Mouse (Mus musculus) ES-E14 (cell line): ENCODE data around the gene Fsip2. TPM values are rescaled to one million over a fixed set of nuclear protein-coding genes. Genes with fewer than 3 reads are reported as not detected.

Source experiments
- DNase-seq: peaks from one replicate; pipeline ENCODE4 v3.0.0-alpha.2; 2013; ENCODE audit warnings: low read depth, low spot score
- H3K27ac ChIP-seq: 2 replicates; pipeline ENCODE4 v1.5.1; 2012; ENCODE audit warnings: low read depth, mild to moderate bottlenecking, low read length, moderate library complexity, mixed read lengths; ENCODE audit not compliant: poor library complexity, insufficient read depth, severe bottlenecking
- H3K36me3 ChIP-seq: 2 replicates; pipeline ENCODE4 v1.6.1; 2012; ENCODE audit warnings: mild to moderate bottlenecking, low read length, moderate library complexity, mixed read lengths; ENCODE audit not compliant: control insufficient read depth, poor library complexity, insufficient read depth, severe bottlenecking
- H3K4me1 ChIP-seq, 2 experiments: fragments of 150-350 bp in 1 of 2; sonication (generic) in 1 of 2; 2 replicates each; pipeline ENCODE4 v1.6.1; 2012; ENCODE audit warnings: low read length in 2 of 2, mild to moderate bottlenecking in 1 of 2, mixed read lengths in 1 of 2; ENCODE audit not compliant: control insufficient read depth in 2 of 2, insufficient read depth in 2 of 2, poor library complexity in 1 of 2
- H3K4me3 ChIP-seq, 2 experiments: fragments of 150-350 bp in 1 of 2; sonication (generic) in 1 of 2; 2 replicates each; pipeline ENCODE4 v1.5.1; 2012; ENCODE audit warnings: low read length in 2 of 2, low read depth in 1 of 2, mild to moderate bottlenecking in 1 of 2, mixed read lengths in 1 of 2; ENCODE audit not compliant: insufficient read depth in 1 of 2, poor library complexity in 1 of 2, severe bottlenecking in 1 of 2
- H3K9ac ChIP-seq: 2 replicates; pipeline ENCODE4 v1.6.1; 2012; ENCODE audit warnings: low read depth, mild to moderate bottlenecking, low read length, mixed read lengths; ENCODE audit not compliant: poor library complexity, insufficient read depth, severe bottlenecking
- H3K9me3 ChIP-seq: fragments of 150-350 bp; sonication (generic); 2 replicates; pipeline ENCODE4 v1.6.1; 2012; ENCODE audit warnings: low read depth, mild to moderate bottlenecking, low read length; ENCODE audit not compliant: control insufficient read depth, insufficient read depth
- CHD2 ChIP-seq: IDR thresholded peaks from 2 replicates; pipeline ENCODE4 v1.6.1; 2014; ENCODE audit warnings: mild to moderate bottlenecking, low read depth, low read length, inconsistent platforms
- HCFC1 ChIP-seq: IDR thresholded peaks from 2 replicates; pipeline ENCODE4 v1.6.1; 2012; ENCODE audit warnings: low read length, inconsistent platforms, borderline replicate concordance; ENCODE audit not compliant: insufficient read depth
- MAFK ChIP-seq: IDR thresholded peaks from 2 replicates; pipeline ENCODE4 v1.6.1; 2014; ENCODE audit warnings: mild to moderate bottlenecking, low read depth, low read length, inconsistent platforms; ENCODE audit not compliant: insufficient read depth
- ZC3H11A ChIP-seq: IDR thresholded peaks from 2 replicates; pipeline ENCODE4 v1.6.1; 2012; ENCODE audit warnings: low read depth, mild to moderate bottlenecking, inconsistent platforms, low read length, borderline replicate concordance
- ZNF384 ChIP-seq: IDR thresholded peaks from 2 replicates; pipeline ENCODE4 v1.6.1; 2012; ENCODE audit warnings: low read depth, low read length, inconsistent platforms
- in situ Hi-C, 2 experiments: fragments of 600-800 bp; cut with MboI; formaldehyde crosslinking; loops; one replicate each; pipeline ENCODE4 v1.15.1; 2025; ENCODE audit warnings: low sequenced_read_pairs in 2 of 2, inconsistent platforms in 1 of 2; ENCODE audit not compliant: unreplicated experiment in 2 of 2
- total RNA-seq: library from RNA; depleted of rRNA; stranded (reverse); fragments of 300-350 nt; gene quantifications from 2 replicates; pipeline ENCODE4 v1.2.3, GENCODE M21; 2012; rRNA removed

Fsip2 gene
- total RNA-seq = not detected in 2 replicates

DNA sequence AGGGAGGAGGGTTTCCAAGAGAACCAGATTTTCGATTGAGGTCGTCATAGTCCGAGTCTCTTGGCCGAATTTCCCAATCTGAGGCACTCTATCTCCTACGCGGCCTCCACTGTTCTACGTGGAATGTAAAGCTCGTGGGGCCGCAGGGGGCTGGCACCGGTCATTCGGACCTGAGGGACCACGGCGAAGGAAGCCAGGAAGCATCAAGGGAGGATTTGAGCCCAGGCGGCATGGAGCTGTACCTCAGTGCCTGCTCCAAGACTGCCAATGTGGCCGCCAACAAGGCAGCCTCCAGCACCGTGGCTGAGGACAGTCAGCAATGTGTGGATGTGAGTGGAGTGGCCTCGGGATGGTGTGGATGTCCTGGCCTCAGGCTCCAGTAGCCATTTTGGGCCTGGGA, at the start of gene Fsip2:
Fsip2 (plus strand) TSS at position 163 of the 400 bp plus-strand sequence.
- no peaks in the 10 kb centered on the region for H3K36me3 ChIP-seq
- DNase-seq = no peak
- in situ Hi-C loops = no loop called here
- no peaks in the 10 kb centered on the region for H3K4me1 ChIP-seq
- H3K4me3 ChIP-seq = peak within 1 kb of the TSS in 1 of 2 experiments; percentile 26; a peak in 1 of 4 replicates
- no peak within 1 kb of the TSS for H3K9ac ChIP-seq
- no peak within 1 kb of the TSS for H3K27ac ChIP-seq
- no peak for TF ChIP-seq MAFK
- TF ChIP-seq ZNF384 = no peak
- no peak for TF ChIP-seq HCFC1
- no peak for TF ChIP-seq CHD2
- no peak for TF ChIP-seq ZC3H11A
- no peaks in the 10 kb centered on the region for H3K9me3 ChIP-seq

DNA sequence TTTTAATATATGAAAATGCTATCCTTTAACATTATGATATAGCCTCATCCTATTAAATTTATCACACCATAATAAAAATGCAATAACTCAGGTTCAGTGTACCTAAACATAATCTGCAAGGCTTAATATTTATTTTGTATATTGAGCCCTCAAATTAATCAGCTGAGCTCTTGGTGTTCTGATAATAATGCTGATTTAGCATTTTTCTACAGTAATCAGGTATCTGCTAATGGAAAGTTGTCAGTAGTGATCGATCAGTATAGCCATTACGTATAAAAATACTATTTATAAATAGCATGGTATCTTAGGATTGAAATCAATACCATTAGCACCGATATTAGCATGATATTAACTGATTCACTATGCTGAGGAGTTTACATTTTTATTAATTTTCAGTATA, 20.0 kb downstream of the Fsip2 start:
- no peak for TF ChIP-seq CHD2
- peak; percentile 86 for TF ChIP-seq MAFK
- no peak for TF ChIP-seq HCFC1
- no peak for TF ChIP-seq ZC3H11A
- no peak for TF ChIP-seq ZNF384
- Histone ChIP-seq H3K4me3 (no peak overlapping the region), H3K27ac (no peak overlapping the region), H3K4me1 (no peaks in the 10 kb centered on the region), H3K9ac (no peak overlapping the region), H3K36me3 (no peaks in the 10 kb centered on the region), H3K9me3 (no peaks in the 10 kb centered on the region)
- in situ Hi-C loops = no loop called here
- DNase-seq = no peak

DNA sequence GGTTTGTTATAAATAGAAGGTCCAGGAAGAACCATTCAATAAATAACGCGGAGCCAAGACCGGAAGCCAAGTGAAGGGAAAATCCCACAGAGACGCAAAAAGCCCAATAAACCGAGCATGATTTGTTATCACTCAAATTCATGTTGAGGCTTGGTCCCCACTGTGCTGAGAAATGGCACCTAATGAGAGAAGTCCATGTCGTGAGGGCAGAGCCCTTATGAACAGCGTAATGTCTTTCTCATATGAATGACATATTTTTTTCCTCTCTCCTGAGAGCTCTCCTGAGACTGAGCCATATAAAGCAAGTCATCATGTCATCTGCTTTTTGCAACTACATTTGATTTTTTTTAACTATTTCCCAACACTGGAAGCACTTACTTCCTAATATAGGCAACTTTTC, 82.4 kb downstream of the Fsip2 start:
- H3K36me3 ChIP-seq = no peaks in the 10 kb centered on the region
- no peak overlapping the region for H3K27ac ChIP-seq
- H3K4me1 ChIP-seq = no peaks in the 10 kb centered on the region
- no peak overlapping the region for H3K4me3 ChIP-seq
- no peaks in the 10 kb centered on the region for H3K9me3 ChIP-seq
- H3K9ac ChIP-seq = no peak overlapping the region
- DNase-seq = no peak
- no peak for TF ChIP-seq MAFK
- TF ChIP-seq ZC3H11A = no peak
- in situ Hi-C loops = no loop called here

DNA sequence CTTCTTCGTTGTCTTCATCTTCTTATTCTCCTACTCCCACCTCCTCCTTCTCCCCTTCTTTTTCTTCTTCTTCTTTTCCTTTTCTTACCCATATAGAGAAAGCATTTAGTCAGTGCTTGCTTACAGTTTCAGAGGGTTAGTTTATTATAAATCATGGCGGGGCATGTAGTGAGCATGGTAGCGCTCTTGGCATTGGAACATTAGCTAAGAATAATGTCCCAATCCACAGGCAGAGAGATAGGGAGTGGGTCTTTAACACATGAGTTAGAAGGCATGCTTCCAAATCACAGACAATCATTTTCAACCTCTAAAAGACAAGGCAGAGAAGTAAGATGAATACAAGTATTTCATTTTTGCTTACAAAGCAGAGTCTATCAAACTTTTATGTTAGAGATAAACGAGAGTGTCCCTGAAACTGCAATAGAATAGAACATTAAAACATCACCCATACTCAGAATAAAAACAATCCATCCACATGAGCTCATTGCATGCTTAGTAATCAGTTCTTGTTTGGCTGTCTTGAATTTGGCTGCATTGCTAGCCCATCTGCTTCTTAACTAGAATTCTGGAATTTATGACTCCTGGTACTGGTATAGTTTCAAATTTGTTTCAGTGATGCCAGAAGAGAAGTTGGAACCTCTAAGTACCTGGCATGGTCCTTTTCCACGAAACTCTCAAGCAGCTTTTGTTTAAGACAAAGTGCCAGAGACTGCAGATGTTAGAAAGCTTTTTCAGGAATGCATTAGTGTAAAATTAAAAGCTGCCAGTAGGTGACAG, 109.7 kb downstream of the Fsip2 start:
- H3K27ac ChIP-seq = no peak overlapping the region
- no peaks in the 10 kb centered on the region for H3K4me1 ChIP-seq
- H3K4me3 ChIP-seq = no peak overlapping the region
- in situ Hi-C loops = no loop called here
- no peaks in the 10 kb centered on the region for H3K9me3 ChIP-seq
- DNase-seq = no peak
- H3K36me3 ChIP-seq = no peaks in the 10 kb centered on the region
- H3K9ac ChIP-seq = no peak overlapping the region
- no peak for TF ChIP-seq MAFK
- no peak for TF ChIP-seq ZNF384
- TF ChIP-seq CHD2 = no peak
- TF ChIP-seq HCFC1 = no peak
- TF ChIP-seq ZC3H11A = no peak
